Mouse (Mus musculus): ENCODE data around the gene Zbtb7b. TPM values are rescaled to one million over a fixed set of nuclear protein-coding genes. Genes with fewer than 3 reads are reported as not detected.

Zbtb7b gene
- polyA plus RNA-seq, 1 experiment: 76.2 TPM

GRCm38 (mm10) chr3:89339416-89339815, 55.2 kb downstream of the Zbtb7b start:
- Histone ChIP-seq H3K36me3 (replicated peaks; ENCODE audit: low read length) (peaks cover 46% of the 10 kb centered on the region), H3K4me3 (replicated peaks) (no peak overlapping the region), H3K9me3 (no peaks in the 10 kb centered on the region), H3K4me1 (peaks cover 25% of the 10 kb centered on the region), H3K27me3 (replicated peaks) (peaks cover 83% of the 10 kb centered on the region)
- TF ChIP-seq GATA1 (IDR thresholded peaks at IDR 0.05; ENCODE audit: borderline replicate concordance, low read length) (no peak), FLI1 (IDR thresholded peaks at IDR 0.05; ENCODE audit: low read length) (no peak)

DNA sequence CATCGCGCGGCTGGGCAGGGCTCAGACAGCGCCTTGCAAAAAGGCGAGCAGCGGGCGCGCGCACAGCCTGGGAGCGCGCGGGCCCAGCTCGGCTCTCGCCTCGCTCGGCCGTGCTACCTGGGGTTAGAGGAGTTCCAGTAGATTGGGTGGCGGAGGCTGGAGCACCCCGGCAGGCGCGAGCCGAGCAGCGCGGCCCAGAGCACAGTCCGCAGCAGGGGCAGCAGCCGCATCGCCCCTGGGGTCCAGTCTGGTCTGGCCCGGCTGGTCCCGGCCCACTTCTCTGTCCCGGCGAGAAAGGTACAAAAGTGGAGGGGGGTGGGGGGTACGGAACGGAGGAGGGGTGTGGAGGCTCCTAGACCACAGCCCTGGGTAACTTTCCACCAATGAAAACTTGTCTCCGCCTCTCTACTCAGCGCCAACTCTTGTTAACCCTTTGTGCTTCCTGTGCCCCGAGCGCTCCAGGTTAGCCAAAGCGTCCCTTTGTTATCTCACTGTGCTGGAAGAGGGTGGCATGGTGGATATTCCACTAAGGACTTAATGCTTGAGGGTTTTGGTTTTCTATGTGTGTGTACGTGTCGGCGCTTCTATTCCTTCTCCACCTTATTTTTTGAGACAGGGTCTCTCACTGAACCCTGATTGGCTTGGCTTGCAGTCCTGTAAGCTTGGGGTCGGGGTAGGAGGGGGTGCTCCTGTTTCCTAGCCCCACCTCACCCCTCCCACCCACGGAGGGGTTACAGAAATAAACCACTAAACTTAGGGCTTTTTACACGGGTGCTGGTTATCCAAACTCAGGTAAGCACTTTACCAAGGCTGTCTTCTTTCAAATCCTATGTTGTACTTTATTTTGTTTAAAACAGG, 56.6 kb downstream of the Zbtb7b start, which contains the start of gene Efna4:
Efna4 (minus strand) TSS at position 308 of the 858 bp plus-strand sequence.
- Histone ChIP-seq H3K36me3 (replicated peaks; ENCODE audit: low read length) (peaks cover 32% of the 10 kb centered on the region), H3K9me3 (no peaks in the 10 kb centered on the region), H3K4me3 (replicated peaks) (peak within 1 kb of the TSS; percentile 90), H3K27me3 (replicated peaks) (peaks cover 84% of the 10 kb centered on the region), H3K4me1 (peaks cover 25% of the 10 kb centered on the region)
- TF ChIP-seq GATA1 (IDR thresholded peaks at IDR 0.05; ENCODE audit: borderline replicate concordance, low read length) (no peak), FLI1 (IDR thresholded peaks at IDR 0.05; ENCODE audit: low read length) (no peak)

DNA sequence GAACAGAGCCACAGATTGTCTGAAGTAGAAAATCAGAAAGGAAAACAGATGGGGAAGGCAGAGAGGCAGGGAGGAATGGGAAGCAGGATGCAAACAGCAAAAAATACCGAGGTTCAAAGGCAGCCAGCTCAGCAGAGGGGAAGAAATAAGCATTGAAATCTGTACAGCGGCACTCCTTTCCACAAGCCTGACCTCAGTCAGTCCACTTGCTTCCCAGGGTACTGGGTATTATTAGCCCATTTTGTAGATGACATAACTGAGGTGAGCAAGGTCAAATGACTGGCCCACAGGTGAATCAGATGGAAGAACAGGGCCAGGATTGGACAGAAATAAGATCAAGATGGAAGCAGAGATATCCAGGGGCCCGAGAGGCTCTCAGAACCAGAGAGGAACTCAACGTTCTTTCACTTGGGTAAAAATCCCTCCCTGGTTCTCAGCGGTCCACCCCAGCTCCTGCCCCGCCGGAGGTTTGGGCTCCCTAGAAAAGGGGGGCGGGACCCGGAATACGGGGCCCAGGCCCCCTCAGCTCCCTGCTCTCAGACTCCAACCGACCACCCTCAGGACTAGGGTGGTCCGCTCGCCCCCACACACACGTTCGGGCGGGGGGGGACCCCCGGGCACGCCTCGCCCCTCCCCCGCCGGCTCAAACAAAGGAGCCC, 57.4 kb downstream of the Zbtb7b start:
- peak overlapping the region; percentile 90 for H3K4me3 ChIP-seq (replicated peaks)
- peaks cover 24% of the 10 kb centered on the region for H3K36me3 ChIP-seq (replicated peaks; ENCODE audit: low read length)
- peaks cover 89% of the 10 kb centered on the region for H3K27me3 ChIP-seq (replicated peaks)
- TF ChIP-seq FLI1 (IDR thresholded peaks at IDR 0.05; ENCODE audit: low read length) (no peak), GATA1 (IDR thresholded peaks at IDR 0.05; ENCODE audit: borderline replicate concordance, low read length) (no peak)
- peaks cover 25% of the 10 kb centered on the region for H3K4me1 ChIP-seq
- no peaks in the 10 kb centered on the region for H3K9me3 ChIP-seq

DNA sequence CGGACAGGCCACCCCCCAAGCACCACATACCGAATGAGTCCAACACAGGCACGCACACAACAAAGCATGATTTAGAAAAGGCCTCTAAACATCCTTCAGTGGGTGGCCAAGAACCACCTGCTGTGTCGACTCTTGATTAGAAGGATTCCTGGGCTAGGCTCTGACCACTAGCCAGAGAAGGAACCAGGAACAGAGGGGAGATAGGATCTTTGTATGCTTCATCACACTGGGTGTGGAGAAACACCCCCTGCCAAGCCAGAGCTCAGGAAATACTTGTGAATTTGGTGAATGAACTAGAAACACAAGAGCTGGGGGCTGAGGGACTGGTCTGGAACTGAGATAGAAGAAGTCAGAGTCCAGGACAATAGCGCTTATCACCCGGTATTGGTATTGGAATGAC, 58.0 kb downstream of the Zbtb7b start:
- TF ChIP-seq GATA1 (IDR thresholded peaks at IDR 0.05; ENCODE audit: borderline replicate concordance, low read length) (no peak), FLI1 (IDR thresholded peaks at IDR 0.05; ENCODE audit: low read length) (no peak)
- Histone ChIP-seq H3K9me3 (no peaks in the 10 kb centered on the region), H3K36me3 (replicated peaks; ENCODE audit: low read length) (peaks cover 18% of the 10 kb centered on the region), H3K27me3 (replicated peaks) (peaks cover 91% of the 10 kb centered on the region), H3K4me3 (replicated peaks) (no peak overlapping the region), H3K4me1 (peaks cover 25% of the 10 kb centered on the region)

DNA sequence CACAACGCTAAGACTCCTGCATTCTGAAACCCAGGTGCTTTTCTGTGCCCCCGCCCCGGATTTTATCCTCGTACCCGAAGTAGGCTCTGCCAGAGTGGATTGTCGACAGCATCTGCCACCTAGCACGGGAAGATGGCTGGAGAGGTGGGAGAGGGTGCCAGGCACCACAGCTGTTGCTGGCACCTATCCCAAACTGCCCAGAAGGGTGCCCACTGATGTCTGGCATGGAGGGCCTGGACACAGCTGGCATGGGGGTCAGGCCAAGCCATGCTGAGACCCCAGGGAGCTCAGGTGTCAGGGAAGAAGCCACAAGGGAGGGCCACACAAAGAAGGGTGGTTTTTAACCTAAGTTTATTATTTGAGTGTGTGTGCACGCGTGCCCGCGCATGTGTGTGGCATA, 61.5 kb downstream of the Zbtb7b start:
- H3K4me3 ChIP-seq (replicated peaks): no peak overlapping the region
- H3K36me3 ChIP-seq (replicated peaks; ENCODE audit: low read length): no peaks in the 10 kb centered on the region
- peaks cover 96% of the 10 kb centered on the region for H3K27me3 ChIP-seq (replicated peaks)
- TF ChIP-seq FLI1 (IDR thresholded peaks at IDR 0.05; ENCODE audit: low read length) (no peak), GATA1 (IDR thresholded peaks at IDR 0.05; ENCODE audit: borderline replicate concordance, low read length) (no peak)
- peaks cover 17% of the 10 kb centered on the region for H3K4me1 ChIP-seq
- no peaks in the 10 kb centered on the region for H3K9me3 ChIP-seq

GRCm38 (mm10) chr3:89332476-89332875, 62.1 kb downstream of the Zbtb7b start:
- H3K9me3 ChIP-seq: no peaks in the 10 kb centered on the region
- H3K4me1 ChIP-seq: peaks cover 11% of the 10 kb centered on the region
- no peak overlapping the region for H3K4me3 ChIP-seq (replicated peaks)
- H3K36me3 ChIP-seq (replicated peaks; ENCODE audit: low read length): no peaks in the 10 kb centered on the region
- TF ChIP-seq FLI1 (IDR thresholded peaks at IDR 0.05; ENCODE audit: low read length) (no peak), GATA1 (IDR thresholded peaks at IDR 0.05; ENCODE audit: borderline replicate concordance, low read length) (no peak)
- H3K27me3 ChIP-seq (replicated peaks): peaks cover 96% of the 10 kb centered on the region

DNA sequence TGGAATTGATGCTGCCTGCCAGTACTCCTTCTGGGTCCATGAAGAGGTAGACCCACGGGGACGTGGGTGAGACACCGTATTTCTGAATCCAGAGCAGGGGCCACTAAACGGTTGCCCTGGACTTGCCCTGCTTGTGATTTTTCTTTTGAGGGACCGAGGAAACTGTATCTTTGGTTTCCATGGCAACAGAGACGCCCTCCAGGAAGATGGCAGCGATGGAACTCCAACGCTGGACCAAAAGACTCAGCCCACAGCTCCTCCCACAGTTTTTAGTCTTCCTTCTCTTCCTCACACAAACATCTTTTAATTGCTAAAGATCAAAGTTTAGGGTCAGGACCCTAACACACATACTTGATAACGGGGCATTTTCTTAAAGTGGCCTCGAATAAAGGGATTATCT, 62.6 kb downstream of the Zbtb7b start:
- H3K36me3 ChIP-seq (replicated peaks; ENCODE audit: low read length): no peaks in the 10 kb centered on the region
- no peak overlapping the region for H3K4me3 ChIP-seq (replicated peaks)
- peaks cover 96% of the 10 kb centered on the region for H3K27me3 ChIP-seq (replicated peaks)
- peaks cover 7% of the 10 kb centered on the region; the same call in 1 of the 2 replicates for H3K4me1 ChIP-seq
- H3K9me3 ChIP-seq: no peaks in the 10 kb centered on the region
- TF ChIP-seq FLI1 (IDR thresholded peaks at IDR 0.05; ENCODE audit: low read length) (no peak), GATA1 (IDR thresholded peaks at IDR 0.05; ENCODE audit: borderline replicate concordance, low read length) (no peak)

GRCm38 (mm10) chr3:89331561-89331960, 63.0 kb downstream of the Zbtb7b start:
- H3K36me3 ChIP-seq (replicated peaks; ENCODE audit: low read length): no peaks in the 10 kb centered on the region
- H3K4me3 ChIP-seq (replicated peaks): no peak overlapping the region
- no peaks in the 10 kb centered on the region for H3K9me3 ChIP-seq
- peaks cover 5% of the 10 kb centered on the region; the same call in 1 of the 2 replicates for H3K4me1 ChIP-seq
- H3K27me3 ChIP-seq (replicated peaks): peaks cover 96% of the 10 kb centered on the region
- TF ChIP-seq FLI1 (IDR thresholded peaks at IDR 0.05; ENCODE audit: low read length): no peak
- TF ChIP-seq GATA1 (IDR thresholded peaks at IDR 0.05; ENCODE audit: borderline replicate concordance, low read length): no peak

DNA sequence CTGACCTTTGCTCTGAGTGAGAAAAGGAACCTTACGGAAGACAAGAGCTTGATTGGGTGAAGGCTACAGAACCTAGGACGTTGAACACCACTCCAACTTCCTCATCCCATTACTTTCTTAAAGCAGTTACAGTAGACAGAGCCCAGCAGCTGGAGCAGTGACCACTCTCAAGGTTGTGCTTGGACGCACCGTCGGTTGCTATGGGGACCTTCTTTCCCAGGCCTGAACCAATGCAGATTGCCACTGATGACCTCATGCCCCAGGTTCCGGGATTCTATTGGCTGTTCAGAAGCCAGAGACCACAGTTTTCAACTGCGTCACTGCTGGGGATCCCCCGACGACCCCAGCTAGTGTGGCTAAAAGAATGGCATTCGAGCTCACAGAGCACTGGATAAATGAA, 63.6 kb downstream of the Zbtb7b start:
- peaks cover 5% of the 10 kb centered on the region; the same call in 1 of the 2 replicates for H3K4me1 ChIP-seq
- H3K9me3 ChIP-seq: no peaks in the 10 kb centered on the region
- TF ChIP-seq GATA1 (IDR thresholded peaks at IDR 0.05; ENCODE audit: borderline replicate concordance, low read length) (no peak), FLI1 (IDR thresholded peaks at IDR 0.05; ENCODE audit: low read length) (no peak)
- H3K27me3 ChIP-seq (replicated peaks): peaks cover 96% of the 10 kb centered on the region
- H3K4me3 ChIP-seq (replicated peaks): no peak overlapping the region
- H3K36me3 ChIP-seq (replicated peaks; ENCODE audit: low read length): no peaks in the 10 kb centered on the region

DNA sequence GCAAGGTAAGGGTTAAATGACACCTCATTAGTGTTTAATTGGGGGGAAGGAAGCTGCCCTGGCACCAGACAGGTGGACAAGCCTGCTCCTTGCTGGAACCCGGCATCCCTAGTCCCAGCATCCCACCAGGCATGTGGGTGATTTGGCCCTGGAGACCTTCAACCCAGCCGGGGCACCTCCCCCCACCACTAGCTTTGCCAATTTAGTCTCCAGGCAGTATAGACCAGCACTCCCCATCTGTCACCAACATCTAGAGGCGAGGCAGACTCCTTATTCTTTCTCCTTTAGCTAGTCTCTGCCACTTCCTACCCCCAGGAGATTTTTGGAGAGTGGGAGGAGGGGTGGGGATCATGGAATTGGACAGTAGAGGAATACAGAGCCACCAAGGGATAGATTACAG, 64.2 kb downstream of the Zbtb7b start:
- TF ChIP-seq GATA1 (IDR thresholded peaks at IDR 0.05; ENCODE audit: borderline replicate concordance, low read length) (no peak), FLI1 (IDR thresholded peaks at IDR 0.05; ENCODE audit: low read length) (no peak)
- H3K4me1 ChIP-seq: peaks cover 5% of the 10 kb centered on the region; the same call in 1 of the 2 replicates
- no peaks in the 10 kb centered on the region for H3K9me3 ChIP-seq
- H3K27me3 ChIP-seq (replicated peaks): peaks cover 96% of the 10 kb centered on the region
- H3K36me3 ChIP-seq (replicated peaks; ENCODE audit: low read length): no peaks in the 10 kb centered on the region
- no peak overlapping the region for H3K4me3 ChIP-seq (replicated peaks)
